Mouse (Mus musculus) ES-E14 (cell line): Measurements from ENCODE around the gene H2-Aa. TPM values are rescaled to one million over a fixed set of nuclear protein-coding genes. Genes with fewer than 3 reads are reported as not detected.

Experiments used
- DNase-seq: peaks from one replicate; pipeline ENCODE4 v3.0.0-alpha.2; 2013; ENCODE audit warnings: low read depth, low spot score
- H3K27ac ChIP-seq: 2 replicates; pipeline ENCODE4 v1.5.1; 2012; ENCODE audit warnings: low read depth, mild to moderate bottlenecking, low read length, moderate library complexity, mixed read lengths; ENCODE audit not compliant: poor library complexity, insufficient read depth, severe bottlenecking
- H3K36me3 ChIP-seq: 2 replicates; pipeline ENCODE4 v1.6.1; 2012; ENCODE audit warnings: mild to moderate bottlenecking, low read length, moderate library complexity, mixed read lengths; ENCODE audit not compliant: control insufficient read depth, poor library complexity, insufficient read depth, severe bottlenecking
- H3K4me1 ChIP-seq, 2 experiments: fragments of 150-350 bp in 1 of 2; sonication (generic) in 1 of 2; 2 replicates each; pipeline ENCODE4 v1.6.1; 2012; ENCODE audit warnings: low read length in 2 of 2, mild to moderate bottlenecking in 1 of 2, mixed read lengths in 1 of 2; ENCODE audit not compliant: control insufficient read depth in 2 of 2, insufficient read depth in 2 of 2, poor library complexity in 1 of 2
- H3K4me3 ChIP-seq, 2 experiments: fragments of 150-350 bp in 1 of 2; sonication (generic) in 1 of 2; 2 replicates each; pipeline ENCODE4 v1.5.1; 2012; ENCODE audit warnings: low read length in 2 of 2, low read depth in 1 of 2, mild to moderate bottlenecking in 1 of 2, mixed read lengths in 1 of 2; ENCODE audit not compliant: insufficient read depth in 1 of 2, poor library complexity in 1 of 2, severe bottlenecking in 1 of 2
- H3K9ac ChIP-seq: 2 replicates; pipeline ENCODE4 v1.6.1; 2012; ENCODE audit warnings: low read depth, mild to moderate bottlenecking, low read length, mixed read lengths; ENCODE audit not compliant: poor library complexity, insufficient read depth, severe bottlenecking
- H3K9me3 ChIP-seq: fragments of 150-350 bp; sonication (generic); 2 replicates; pipeline ENCODE4 v1.6.1; 2012; ENCODE audit warnings: low read depth, mild to moderate bottlenecking, low read length; ENCODE audit not compliant: control insufficient read depth, insufficient read depth
- CHD2 ChIP-seq: IDR thresholded peaks from 2 replicates; pipeline ENCODE4 v1.6.1; 2014; ENCODE audit warnings: mild to moderate bottlenecking, low read depth, low read length, inconsistent platforms
- HCFC1 ChIP-seq: IDR thresholded peaks from 2 replicates; pipeline ENCODE4 v1.6.1; 2012; ENCODE audit warnings: low read length, inconsistent platforms, borderline replicate concordance; ENCODE audit not compliant: insufficient read depth
- MAFK ChIP-seq: IDR thresholded peaks from 2 replicates; pipeline ENCODE4 v1.6.1; 2014; ENCODE audit warnings: mild to moderate bottlenecking, low read depth, low read length, inconsistent platforms; ENCODE audit not compliant: insufficient read depth
- ZC3H11A ChIP-seq: IDR thresholded peaks from 2 replicates; pipeline ENCODE4 v1.6.1; 2012; ENCODE audit warnings: low read depth, mild to moderate bottlenecking, inconsistent platforms, low read length, borderline replicate concordance
- ZNF384 ChIP-seq: IDR thresholded peaks from 2 replicates; pipeline ENCODE4 v1.6.1; 2012; ENCODE audit warnings: low read depth, low read length, inconsistent platforms
- in situ Hi-C, 2 experiments: fragments of 600-800 bp; cut with MboI; formaldehyde crosslinking; loops; one replicate each; pipeline ENCODE4 v1.15.1; 2025; ENCODE audit warnings: low sequenced_read_pairs in 2 of 2, inconsistent platforms in 1 of 2; ENCODE audit not compliant: unreplicated experiment in 2 of 2
- total RNA-seq: library from RNA; depleted of rRNA; stranded (reverse); fragments of 300-350 nt; gene quantifications from 2 replicates; pipeline ENCODE4 v1.2.3, GENCODE M21; 2012

H2-Aa gene
- total RNA-seq, 1 experiment = 1.6 TPM

DNA sequence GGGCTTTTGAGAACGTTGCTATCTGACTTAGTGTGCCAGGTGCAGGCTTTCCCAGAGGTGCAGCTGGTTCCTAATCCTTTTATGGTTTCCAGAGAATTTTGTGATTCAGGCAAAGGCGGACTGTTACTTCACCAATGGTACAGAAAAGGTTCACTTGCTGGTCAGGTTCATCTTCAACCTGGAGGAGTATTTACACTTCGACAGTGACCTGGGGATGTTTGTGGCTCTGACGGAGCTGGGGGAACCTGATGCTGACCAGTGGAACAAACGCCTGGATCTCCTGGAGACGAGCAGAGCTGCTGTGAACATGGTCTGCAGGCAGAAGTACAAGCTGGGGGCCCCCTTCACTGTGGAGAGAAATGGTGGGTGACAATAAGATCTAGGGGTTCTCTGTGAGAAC, 46.7 kb downstream of the H2-Aa start:
- no peak overlapping the region for H3K4me3 ChIP-seq
- TF ChIP-seq ZNF384 = no peak
- no peak for TF ChIP-seq HCFC1
- no peak for TF ChIP-seq MAFK
- no peaks in the 10 kb centered on the region for H3K4me1 ChIP-seq
- H3K36me3 ChIP-seq = no peaks in the 10 kb centered on the region
- H3K9me3 ChIP-seq = 0 out of 2 replicates have a peak, but pooled peaks cover 3% of the 10 kb centered on the region
- no peak for DNase-seq
- H3K9ac ChIP-seq = no peak overlapping the region
- H3K27ac ChIP-seq = no peak overlapping the region
- in situ Hi-C loops = loop anchor here in 1 of 2 experiments (10.0 kb wide), 1 partner anchor 104 kb away; no protein-coding TSS in a partner anchor

DNA sequence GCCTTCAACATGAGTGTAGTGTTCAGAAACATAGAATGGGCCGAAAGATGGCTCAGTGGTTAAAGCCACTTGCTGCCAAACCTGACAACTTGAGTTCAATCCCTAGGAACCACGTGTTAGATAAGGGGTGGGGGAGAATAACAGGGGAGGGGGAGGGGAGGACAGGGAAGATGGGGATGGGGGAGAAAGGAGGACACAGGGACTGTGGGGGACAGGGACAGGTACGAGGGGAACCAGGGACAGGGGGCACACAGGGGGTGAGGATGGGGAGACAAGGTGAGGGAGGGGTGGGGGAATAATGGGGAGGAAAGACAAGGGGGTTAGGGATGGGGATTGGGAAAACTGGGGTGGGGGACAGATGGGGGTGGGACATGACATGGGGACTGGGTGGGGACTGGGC, 47.3 kb downstream of the H2-Aa start:
- Histone ChIP-seq H3K9ac (no peak overlapping the region), H3K27ac (no peak overlapping the region), H3K36me3 (no peaks in the 10 kb centered on the region), H3K4me3 (no peak overlapping the region), H3K4me1 (no peaks in the 10 kb centered on the region), H3K9me3 (0 out of 2 replicates have a peak, but pooled peaks cover 3% of the 10 kb centered on the region)
- TF ChIP-seq ZNF384 (no peak), HCFC1 (no peak), ZC3H11A (no peak), CHD2 (no peak), MAFK (no peak)
- in situ Hi-C loops = loop anchor here in 1 of 2 experiments (10.0 kb wide), 1 partner anchor 104 kb away; no protein-coding TSS in a partner anchor
- DNase-seq = no peak

DNA sequence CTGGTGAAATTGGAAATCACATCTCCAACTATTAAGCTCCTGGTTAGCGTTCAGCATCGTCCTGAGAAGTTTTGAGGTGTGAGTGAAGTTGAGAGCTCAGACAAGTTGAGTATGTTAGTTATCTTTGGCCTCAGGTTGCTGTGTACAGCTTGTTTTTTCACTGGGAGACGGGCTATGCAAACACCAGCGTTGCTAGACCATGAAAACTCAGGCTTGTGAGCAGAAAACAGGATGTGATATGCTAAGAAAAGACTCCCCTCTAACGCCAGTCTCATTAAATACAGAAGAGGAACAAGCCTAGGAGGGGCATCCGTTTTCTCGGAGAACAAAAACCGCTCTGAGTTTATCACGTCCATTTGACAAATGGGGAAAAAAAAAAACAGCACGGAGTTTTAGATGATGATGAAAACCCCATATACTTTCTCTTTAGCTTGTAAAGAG, 48.0 kb downstream of the H2-Aa start:
- no peak for DNase-seq
- in situ Hi-C loops = loop anchor here in 1 of 2 experiments (10.0 kb wide), 1 partner anchor 105 kb away; no protein-coding TSS in a partner anchor
- no peak for TF ChIP-seq MAFK
- TF ChIP-seq ZC3H11A = no peak
- TF ChIP-seq HCFC1 = no peak
- TF ChIP-seq CHD2 = no peak
- TF ChIP-seq ZNF384 = no peak
- H3K4me1 ChIP-seq = no peaks in the 10 kb centered on the region
- no peak overlapping the region for H3K4me3 ChIP-seq
- H3K9me3 ChIP-seq = peaks cover 5% of the 10 kb centered on the region; the same call in 1 of the 2 replicates
- no peak overlapping the region for H3K27ac ChIP-seq
- no peaks in the 10 kb centered on the region for H3K36me3 ChIP-seq
- no peak overlapping the region for H3K9ac ChIP-seq

DNA sequence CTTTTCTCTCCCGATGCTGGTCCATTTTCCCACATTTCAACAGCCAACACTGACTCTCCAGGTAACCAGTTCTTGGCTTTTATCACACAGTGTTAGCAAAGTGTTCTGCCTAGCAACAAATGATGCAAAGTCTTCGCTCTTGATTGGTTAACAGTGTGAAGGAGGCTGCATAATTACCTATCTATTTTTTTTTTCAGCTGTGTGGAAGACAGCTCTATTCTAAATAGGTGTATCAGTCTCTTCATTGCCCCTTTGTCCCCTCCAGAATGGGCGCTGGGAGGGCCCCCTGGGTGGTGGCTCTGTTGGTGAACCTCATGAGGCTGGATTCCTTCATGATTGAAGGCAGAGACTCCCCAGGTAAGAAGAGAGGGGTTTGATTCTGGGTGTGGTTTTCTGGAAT, 48.9 kb downstream of the H2-Aa start, which contains the start of gene H2-Ob:
Gene H2-Ob (plus strand): TSS at position 198 of the 400 bp plus-strand sequence.
- DNase-seq = no peak
- Histone ChIP-seq H3K4me3 (no peak within 1 kb of the TSS), H3K9ac (no peak within 1 kb of the TSS), H3K27ac (no peak within 1 kb of the TSS), H3K9me3 (peaks cover 11% of the 10 kb centered on the region; the same call in 1 of the 2 replicates), H3K4me1 (no peaks in the 10 kb centered on the region), H3K36me3 (no peaks in the 10 kb centered on the region)
- in situ Hi-C loops = no loop called here
- TF ChIP-seq MAFK (no peak), ZNF384 (0 out of 2 replicates have a peak, but pooled peaks have one; percentile 25), CHD2 (peak; percentile 78)

DNA sequence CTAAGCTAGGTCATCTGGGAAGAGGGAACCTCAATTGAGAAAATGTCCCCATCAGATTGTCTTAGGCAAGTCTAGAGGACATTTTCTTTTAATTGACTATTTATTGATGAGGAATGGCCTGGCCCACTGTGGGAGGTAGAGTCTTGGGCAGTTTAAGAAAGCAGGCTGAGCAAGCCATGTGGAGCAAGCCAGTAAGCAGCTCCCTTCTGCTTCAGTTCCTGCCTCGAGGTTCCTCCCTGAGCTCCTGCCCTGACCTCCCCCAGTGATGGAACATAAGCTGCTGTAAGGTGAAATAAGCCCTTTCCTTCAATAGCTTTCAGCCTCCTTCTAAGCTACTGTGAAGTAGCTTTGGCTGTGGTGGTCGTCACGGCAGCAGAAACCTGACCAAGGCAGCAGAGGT, 49.9 kb downstream of the H2-Aa start:
- Histone ChIP-seq H3K36me3 (no peaks in the 10 kb centered on the region), H3K27ac (no peak overlapping the region), H3K4me3 (no peak overlapping the region), H3K4me1 (no peaks in the 10 kb centered on the region), H3K9ac (no peak overlapping the region), H3K9me3 (peaks cover 20% of the 10 kb centered on the region)
- no peak for DNase-seq
- TF ChIP-seq ZC3H11A (no peak), HCFC1 (no peak), ZNF384 (no peak)
- in situ Hi-C loops = no loop called here
